Mouse (Mus musculus) E14TG2a.4 (cell line): Measurements from ENCODE around the gene Gm15446.

Experiments used
- CTCF ChIP-seq: conservative IDR thresholded peaks from 2 replicates; pipeline ENCODE4 v1.5.1; 2014; ENCODE audit warnings: low read length
- NANOG ChIP-seq: IDR thresholded peaks from 2 replicates; pipeline ENCODE4 v1.6.1; 2014; ENCODE audit warnings: borderline replicate concordance, low read length, mixed read lengths
- POU5F1 ChIP-seq: IDR thresholded peaks from 2 replicates; pipeline ENCODE4 v1.6.1; 2014; ENCODE audit warnings: low read length, borderline replicate concordance

DNA sequence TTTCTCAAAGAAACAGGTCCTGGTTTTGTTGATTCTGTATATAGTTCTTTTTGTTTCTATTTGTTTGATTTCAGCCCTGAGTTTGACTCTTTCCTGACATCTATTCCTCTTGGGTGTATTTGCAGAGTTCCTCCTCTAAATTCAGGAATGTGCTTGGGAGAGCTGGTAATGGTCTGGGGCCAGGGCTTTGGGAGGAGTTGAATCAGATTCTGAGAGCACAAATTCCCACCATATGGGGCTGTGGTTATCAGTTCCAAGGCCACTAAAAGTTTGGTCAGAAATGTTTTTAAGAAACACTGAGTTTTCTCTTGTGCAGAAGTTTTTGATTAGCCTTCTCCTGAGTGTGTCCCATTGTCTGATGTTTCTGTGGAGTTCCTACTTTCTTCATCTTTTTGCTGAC is 1.7 kb downstream of the Gm15446 start:
- TF ChIP-seq CTCF (no peak), NANOG (no peak), POU5F1 (no peak)
